Mouse (Mus musculus): ENCODE measurements around the gene Ngly1.
A peak's percentile ranks its signal among the peaks of the same experiment; 100 is the strongest.
"Not testable (repeated sequence)": the region's sequence is repeated elsewhere in the genome, so short reads cannot be mapped to it uniquely, and the experiment has no call there.

Gene Ngly1

GRCm38 (mm10) chr14:16261869-16262268, 12.8 kb downstream of the Ngly1 start:
- no peak for DNase-seq

- no peak for DNase-seq
These were observed 17.9 kb downstream of the Ngly1 start for GRCm38 (mm10) chr14:16267028-16267427.

- DNase-seq = no peak
These were observed 20.7 kb downstream of the Ngly1 start for GRCm38 (mm10) chr14:16269776-16270175.

- DNase-seq = no peak
These were observed 24.6 kb downstream of the Ngly1 start for GRCm38 (mm10) chr14:16273677-16274076.

- DNase-seq = no peak
These were observed 30.1 kb downstream of the Ngly1 start for GRCm38 (mm10) chr14:16279196-16279595.

GRCm38 (mm10) chr14:16283966-16284365, 34.9 kb downstream of the Ngly1 start:
- DNase-seq = no peak

GRCm38 (mm10) chr14:16292371-16292770, 43.3 kb downstream of the Ngly1 start:
- no peak for DNase-seq

- no peak for DNase-seq
These were observed 43.9 kb downstream of the Ngly1 start for GRCm38 (mm10) chr14:16293015-16293414.

GRCm38 (mm10) chr14:16293921-16294320, 44.8 kb downstream of the Ngly1 start:
- no peak for DNase-seq

GRCm38 (mm10) chr14:16296816-16297468, 47.9 kb downstream of the Ngly1 start:
- DNase-seq = no peak

GRCm38 (mm10) chr14:16301735-16302134, 52.7 kb downstream of the Ngly1 start:
- no peak for DNase-seq

GRCm38 (mm10) chr14:16302688-16303087, 53.6 kb downstream of the Ngly1 start:
- no peak for DNase-seq

- DNase-seq = no peak
These were observed 61.7 kb downstream of the Ngly1 start for GRCm38 (mm10) chr14:16310791-16311190.

GRCm38 (mm10) chr14:16312599-16312998, 63.5 kb downstream of the Ngly1 start:
- DNase-seq = no peak

GRCm38 (mm10) chr14:16313073-16313472, 64.0 kb downstream of the Ngly1 start:
- DNase-seq = not testable (repeated sequence)

- peak; percentile 69 for DNase-seq
These were observed 64.9 kb downstream of the Ngly1 start for GRCm38 (mm10) chr14:16313936-16314521.

- DNase-seq = no peak
These were observed 65.8 kb downstream of the Ngly1 start for GRCm38 (mm10) chr14:16314842-16315241.

- DNase-seq = no peak
These were observed 67.6 kb downstream of the Ngly1 start for GRCm38 (mm10) chr14:16316715-16317114.

- no peak for DNase-seq
These were observed 70.7 kb downstream of the Ngly1 start for GRCm38 (mm10) chr14:16319818-16320217.

- DNase-seq = no peak
These were observed 75.3 kb downstream of the Ngly1 start for GRCm38 (mm10) chr14:16324394-16324793.

GRCm38 (mm10) chr14:16325208-16325607, 76.1 kb downstream of the Ngly1 start:
- DNase-seq = no peak

- peak; percentile 86 for DNase-seq
These were observed 79.5 kb downstream of the Ngly1 start for GRCm38 (mm10) chr14:16328531-16328930.

GRCm38 (mm10) chr14:16328959-16329480, 79.9 kb downstream of the Ngly1 start:
- DNase-seq = no peak

- DNase-seq = no peak
These were observed 80.7 kb downstream of the Ngly1 start for GRCm38 (mm10) chr14:16329756-16330155.

- DNase-seq = no peak
These were observed 85.2 kb downstream of the Ngly1 start for GRCm38 (mm10) chr14:16334260-16334659.

Data from kidney, postnatal 10 days (tissue).